Mouse (Mus musculus) bone marrow, adult 2 months (tissue): ENCODE data around the gene Ilkap. TPM values are rescaled to one million over a fixed set of nuclear protein-coding genes. Genes with fewer than 3 reads are reported as not detected.

ENCODE experiments used
- H3K27ac ChIP-seq: fragments of 200-500 bp; 2 replicates; pipeline ENCODE4 v1.5.1; 2012; ENCODE audit warnings: low read depth, mild to moderate bottlenecking, control low read depth, inconsistent platforms, low read length; ENCODE audit not compliant: control insufficient read depth, poor library complexity, insufficient read depth
- H3K4me1 ChIP-seq: fragments of 200-500 bp; 2 replicates; pipeline ENCODE4 v1.6.1; 2011; ENCODE audit warnings: low read length; ENCODE audit not compliant: control insufficient read depth, insufficient read depth
- H3K4me3 ChIP-seq: fragments of 200-500 bp; replicated peaks from 2 replicates; pipeline ENCODE3; 2011; ENCODE audit warnings: mild to moderate bottlenecking, low read depth, low read length, control low read depth; ENCODE audit not compliant: control insufficient read depth
- CTCF ChIP-seq: fragments of 200-500 bp; IDR thresholded peaks from 2 replicates; pipeline ENCODE4 v1.5.1; 2011; ENCODE audit warnings: low read length, control low read depth; ENCODE audit not compliant: control insufficient read depth, insufficient read depth
- POLR2A ChIP-seq: fragments of 200-500 bp; IDR thresholded peaks from 2 replicates; pipeline ENCODE4 v1.6.1; 2011; ENCODE audit warnings: low read depth, mild to moderate bottlenecking, control low read depth, low read length, borderline replicate concordance; ENCODE audit not compliant: control insufficient read depth
- WGBS: fragments of 180-500 bp; shearing (Covaris S2); methylation state at CpG from one replicate; pipeline ENCODE4 v1.1.7; 2018; 5-methylcytosine and 5-hydroxymethylcytosine counted together
- polyA plus RNA-seq: library from polyadenylated mRNA; stranded (reverse); fragments of >200 nt; gene quantifications from 2 replicates; pipeline ENCODE4 v1.2.4, GENCODE M21; 2011; ENCODE audit warnings: low replicate concordance; ENCODE audit not compliant: missing spikeins, insufficient read depth, insufficient read length

Gene Ilkap
- 111 and 202 TPM in 2 replicates for polyA plus RNA-seq

DNA sequence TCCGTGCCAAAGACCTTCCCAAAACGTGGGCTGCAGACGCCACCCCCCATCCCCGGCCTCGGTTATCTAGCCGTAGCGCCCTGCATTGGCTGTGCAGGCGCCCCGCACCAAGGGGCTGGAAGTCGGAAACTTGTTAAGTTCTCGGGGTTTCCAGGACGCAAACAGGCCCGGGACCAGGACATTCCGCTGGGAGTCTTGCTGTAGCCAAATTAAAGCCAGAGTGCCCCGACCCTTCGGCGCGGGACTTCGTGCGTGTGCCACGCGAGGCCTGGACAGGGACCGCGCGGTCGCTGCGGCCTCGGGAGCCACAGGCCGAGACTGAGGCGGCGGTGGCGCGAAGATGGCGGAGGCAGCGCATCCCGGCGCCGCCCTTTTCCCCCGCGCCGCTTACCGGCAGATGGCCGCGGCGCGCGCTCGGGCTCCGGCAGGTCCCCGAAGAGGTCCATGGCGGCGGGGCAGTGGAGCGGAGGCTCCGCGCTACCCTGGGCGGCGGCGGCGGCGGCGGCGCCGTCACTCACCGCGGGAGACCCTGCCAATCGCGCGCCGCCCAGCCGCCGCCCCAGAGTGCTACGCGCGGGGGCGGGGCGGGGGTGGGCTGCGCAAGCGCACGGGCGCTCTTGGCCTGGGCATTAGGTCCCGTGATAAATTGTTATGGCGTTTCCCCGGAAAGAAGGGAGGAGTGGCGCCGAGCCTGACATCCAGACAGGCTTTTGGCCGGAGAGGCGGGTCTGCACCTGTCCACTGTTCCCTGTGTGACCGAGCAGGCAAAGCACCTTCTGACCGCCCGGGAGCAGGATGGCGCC lies at the start of gene Ilkap:
Gene Ilkap, minus strand, starts transcription at position 556 of the 803 bp plus-strand sequence.
- H3K27ac ChIP-seq = peak within 1 kb of the TSS; percentile 92
- no peaks in the 10 kb centered on the region for H3K4me1 ChIP-seq
- under 1% methylated on average over 88 of the region's 91 CpGs for WGBS
- TF ChIP-seq POLR2A (peak; percentile 60; the same call in 1 of the 2 replicates), CTCF (no peak)
- H3K4me3 ChIP-seq = peak within 1 kb of the TSS; percentile 94

DNA sequence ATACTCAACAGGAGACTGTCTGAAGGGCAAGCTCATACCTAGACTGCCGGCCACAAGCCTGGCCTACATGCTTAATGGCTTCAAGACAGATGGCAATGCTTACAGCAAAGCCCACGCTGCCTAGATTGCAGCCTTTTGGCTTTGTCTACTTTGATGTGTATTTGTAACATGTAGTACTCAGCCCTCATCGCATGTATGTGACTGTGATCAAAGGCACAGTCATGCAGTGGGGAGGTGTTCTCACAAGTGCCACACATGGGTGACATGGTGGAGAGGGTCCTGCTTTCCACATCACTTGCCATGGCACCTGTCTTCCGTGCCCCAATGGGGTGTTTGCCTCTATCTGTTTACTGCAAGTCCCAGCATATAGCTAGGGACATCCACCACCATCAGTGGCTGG lies 47.9 kb upstream of the Ilkap start:
- TF ChIP-seq POLR2A (no peak), CTCF (no peak)
- Histone ChIP-seq H3K4me3 (no peak overlapping the region), H3K27ac (no peak overlapping the region), H3K4me1 (no peaks in the 10 kb centered on the region)
- WGBS = 91% methylated on average over 4 of the region's 4 CpGs

DNA sequence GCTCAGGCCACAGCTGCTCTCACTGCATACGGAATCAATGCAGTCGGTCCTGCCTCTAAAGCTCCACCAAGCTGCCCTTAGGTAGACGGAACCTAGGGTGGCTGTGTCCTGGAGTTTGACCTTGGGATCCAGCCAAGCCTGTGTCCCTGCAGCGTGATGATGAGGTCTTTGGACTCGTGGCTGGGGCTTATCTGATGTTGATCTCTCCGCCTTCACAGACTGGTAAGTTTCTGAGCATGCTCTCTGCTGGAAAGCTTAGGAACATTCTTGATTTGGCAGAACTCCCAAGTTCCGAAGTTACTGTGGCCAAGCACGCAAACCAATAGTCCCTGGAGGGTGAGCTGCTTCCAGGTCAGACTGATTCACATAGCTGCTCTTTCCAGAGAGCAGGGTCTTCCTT lies 47.4 kb upstream of the Ilkap start:
- no peak overlapping the region for H3K27ac ChIP-seq
- no peak overlapping the region for H3K4me3 ChIP-seq
- TF ChIP-seq CTCF (no peak), POLR2A (no peak)
- 78% methylated on average over 8 of the region's 8 CpGs for WGBS
- H3K4me1 ChIP-seq = no peaks in the 10 kb centered on the region

DNA sequence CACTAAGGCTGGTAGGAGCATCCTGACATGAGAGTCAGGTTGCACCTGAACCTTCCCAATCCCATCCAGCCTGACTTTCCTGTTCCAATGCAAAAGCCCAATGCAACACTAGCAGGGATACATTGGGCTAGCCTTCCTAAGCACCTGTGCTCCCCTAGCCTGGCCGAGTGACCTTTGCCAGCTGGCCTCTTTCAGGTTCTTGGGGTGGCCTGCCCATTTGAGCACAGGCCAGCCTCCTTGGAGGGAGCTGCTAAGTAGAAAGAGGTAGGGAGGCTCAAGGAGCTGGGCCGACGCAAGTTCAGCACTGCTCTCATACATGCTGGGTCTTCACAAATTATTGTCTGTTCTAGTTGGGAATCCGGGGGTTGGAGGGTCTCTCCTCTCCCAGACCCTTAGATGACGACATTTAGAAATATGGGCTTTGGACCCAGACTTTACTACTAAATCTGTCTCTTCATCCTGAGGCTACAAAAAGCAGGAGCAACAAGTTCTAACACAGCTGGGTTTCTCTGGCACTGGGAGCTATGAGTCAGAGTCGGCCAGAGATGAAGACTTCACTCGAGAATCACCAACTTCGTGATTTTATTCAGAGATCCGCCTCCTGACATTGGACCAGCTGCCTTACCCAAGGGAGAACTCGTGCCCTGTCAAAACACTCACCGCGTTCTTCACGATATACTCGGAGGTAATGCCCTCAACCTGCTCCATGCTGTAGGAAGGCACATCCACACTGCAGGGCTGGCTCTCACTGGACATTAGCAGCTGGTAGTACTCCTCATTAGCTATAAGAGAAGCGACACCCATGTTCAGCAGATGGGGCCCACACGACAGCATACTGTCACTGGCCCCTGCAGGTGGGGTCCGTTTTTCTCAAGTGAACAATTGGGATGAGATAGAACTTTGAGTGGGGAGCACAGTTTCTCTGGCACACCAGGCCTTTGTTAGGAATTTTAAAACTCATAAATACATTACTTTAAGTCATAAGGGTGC lies 46.5 kb upstream of the Ilkap start:
- TF ChIP-seq CTCF (no peak), POLR2A (no peak)
- Histone ChIP-seq H3K4me3 (no peak overlapping the region), H3K27ac (no peak overlapping the region), H3K4me1 (no peaks in the 10 kb centered on the region)
- WGBS = 89% methylated on average over 17 of the region's 17 CpGs

DNA sequence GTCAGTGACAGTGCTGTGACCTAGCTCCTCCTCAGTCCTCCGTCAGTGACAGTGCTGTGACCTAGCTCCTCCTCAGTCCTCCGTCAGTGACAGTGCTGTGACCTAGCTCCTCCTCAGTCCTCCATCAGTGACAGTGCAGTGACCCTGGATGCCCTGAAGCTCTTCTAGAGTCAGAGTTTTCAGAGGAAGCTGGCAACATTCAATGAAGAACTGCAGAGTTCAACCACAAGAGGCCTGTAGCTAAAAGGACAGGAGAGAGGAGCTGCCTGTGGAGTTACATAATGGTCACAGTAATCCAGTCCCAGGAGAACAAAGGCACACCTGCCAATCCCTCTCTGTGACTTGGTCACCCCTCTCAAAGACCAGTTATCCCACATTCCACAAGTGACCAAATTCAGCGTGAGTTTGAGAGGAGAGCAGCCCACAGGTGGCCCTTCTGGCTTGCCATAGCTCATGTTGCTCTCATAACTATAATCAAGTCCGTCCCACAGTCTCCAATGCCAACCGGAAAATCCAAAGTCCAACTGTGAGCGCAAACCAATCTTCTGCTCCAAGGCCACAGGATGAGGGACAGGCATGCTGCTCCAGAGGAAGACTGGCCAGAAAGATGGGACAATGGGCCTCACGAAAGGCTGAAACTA lies 43.9 kb upstream of the Ilkap start:
- Histone ChIP-seq H3K27ac (no peak overlapping the region), H3K4me3 (no peak overlapping the region), H3K4me1 (peaks cover 3% of the 10 kb centered on the region; the same call in 1 of the 2 replicates)
- WGBS = 89% methylated on average over 7 of the region's 7 CpGs
- TF ChIP-seq POLR2A (no peak), CTCF (no peak)

DNA sequence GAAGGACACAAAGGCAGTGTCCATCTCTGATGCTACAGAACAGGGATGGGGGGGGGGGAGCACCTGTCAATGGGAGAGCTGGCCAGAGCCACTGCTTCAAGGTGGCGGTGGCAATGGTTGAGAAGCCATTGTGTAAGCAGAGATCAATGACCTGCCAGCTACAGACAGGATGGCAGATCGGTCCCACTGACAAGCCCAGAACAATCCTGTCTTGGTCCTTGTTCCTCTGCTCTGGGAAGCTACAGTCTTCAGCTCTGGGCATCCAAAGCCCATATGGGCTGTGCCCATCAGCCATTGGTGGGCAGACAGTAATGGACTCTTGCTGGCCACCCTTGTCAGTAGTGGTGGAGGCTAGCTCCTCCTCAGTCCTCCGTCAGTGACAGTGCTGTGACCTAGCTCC lies 43.2 kb upstream of the Ilkap start:
- WGBS = 87% methylated on average over 3 of the region's 3 CpGs
- Histone ChIP-seq H3K27ac (no peak overlapping the region), H3K4me3 (no peak overlapping the region), H3K4me1 (peaks cover 5% of the 10 kb centered on the region; the same call in 1 of the 2 replicates)
- TF ChIP-seq CTCF = no peak
- TF ChIP-seq POLR2A = no peak

DNA sequence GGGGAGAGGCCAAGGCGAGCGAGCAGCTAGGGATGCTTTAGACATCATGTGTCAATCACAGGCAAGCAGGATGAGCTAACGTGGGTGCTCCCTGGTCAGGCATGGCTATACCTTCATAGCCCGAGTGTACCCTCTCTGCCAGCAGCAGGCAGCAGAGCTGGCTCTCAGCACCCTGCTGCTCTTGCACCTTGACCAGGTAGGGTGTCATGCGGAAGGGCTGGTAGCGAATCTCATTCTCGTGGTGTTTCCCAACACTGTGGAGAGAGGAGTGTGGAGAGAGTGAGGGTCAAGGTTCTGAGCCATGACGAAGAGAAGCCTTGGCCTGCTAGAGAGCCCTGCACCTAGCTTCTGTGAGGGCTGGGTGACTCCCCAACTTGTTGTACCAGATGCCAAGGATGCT lies 41.2 kb upstream of the Ilkap start:
- Histone ChIP-seq H3K4me3 (no peak overlapping the region), H3K4me1 (peaks cover 6% of the 10 kb centered on the region), H3K27ac (no peak overlapping the region)
- WGBS = 83% methylated on average over 8 of the region's 8 CpGs
- no peak for TF ChIP-seq POLR2A
- TF ChIP-seq CTCF = no peak
